Mouse (Mus musculus): ENCODE data around the gene Fastkd5.
A peak's percentile ranks its signal among the peaks of the same experiment; 100 is the strongest.
"Not testable (repeated sequence)": the region's sequence is repeated elsewhere in the genome, so short reads cannot be mapped to it uniquely, and the experiment has no call there.

The Fastkd5 gene

GRCm38 (mm10) chr2:130629839-130630203 lies at the start of gene Fastkd5, which contains the start of gene Ubox5:
TSS of gene Fastkd5 (minus strand) at chr2:130630027.
TSS of gene Ubox5 (minus strand) at chr2:130630038.
- peak; percentile 14 for DNase-seq (ENCODE audit: extremely low read depth, low read depth, low spot score)

GRCm38 (mm10) chr2:130679154-130679553 lies 49.3 kb upstream of the Fastkd5 start:
- DNase-seq (ENCODE audit: extremely low read depth, low read depth, low spot score) = no peak

GRCm38 (mm10) chr2:130677211-130677610 lies 47.4 kb upstream of the Fastkd5 start:
- DNase-seq (ENCODE audit: extremely low read depth, low read depth, low spot score) = no peak

- DNase-seq (ENCODE audit: extremely low read depth, low read depth, low spot score) = no peak
Observed at GRCm38 (mm10) chr2:130667559-130667958, 37.7 kb upstream of the Fastkd5 start, which contains the start of gene Itpa. TSS of gene Itpa (plus strand) at chr2:130667610.

GRCm38 (mm10) chr2:130664102-130664701 lies 34.4 kb upstream of the Fastkd5 start, which contains the start of gene Ddrgk1:
TSS of gene Ddrgk1 (minus strand) at chr2:130664659.
- peak; percentile 39 for DNase-seq (ENCODE audit: extremely low read depth, low read depth, low spot score)

- no peak for DNase-seq (ENCODE audit: extremely low read depth, low read depth, low spot score)
Observed at GRCm38 (mm10) chr2:130663342-130663741, 33.5 kb upstream of the Fastkd5 start.

DNA sequence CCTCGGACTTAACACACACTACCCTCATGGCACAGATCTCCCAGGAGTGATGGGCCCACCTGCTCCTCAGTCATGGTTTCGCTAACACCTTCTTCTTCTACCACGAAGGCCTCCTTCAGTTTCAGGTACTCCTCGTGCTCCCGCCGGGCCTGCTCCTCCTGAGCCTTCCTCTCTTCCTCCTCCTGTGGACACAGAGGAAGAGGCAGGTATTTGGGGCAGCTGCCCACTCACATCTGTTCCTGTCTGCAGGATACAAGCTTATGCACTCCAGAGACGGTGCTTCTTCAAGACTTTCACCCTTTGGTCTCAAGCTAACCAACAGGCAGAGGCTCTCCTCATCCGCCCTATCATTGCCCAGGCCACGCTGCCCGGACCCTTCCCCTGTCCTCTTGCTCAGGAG lies 28.7 kb upstream of the Fastkd5 start:
- no peak for DNase-seq (ENCODE audit: extremely low read depth, low read depth, low spot score)

DNA sequence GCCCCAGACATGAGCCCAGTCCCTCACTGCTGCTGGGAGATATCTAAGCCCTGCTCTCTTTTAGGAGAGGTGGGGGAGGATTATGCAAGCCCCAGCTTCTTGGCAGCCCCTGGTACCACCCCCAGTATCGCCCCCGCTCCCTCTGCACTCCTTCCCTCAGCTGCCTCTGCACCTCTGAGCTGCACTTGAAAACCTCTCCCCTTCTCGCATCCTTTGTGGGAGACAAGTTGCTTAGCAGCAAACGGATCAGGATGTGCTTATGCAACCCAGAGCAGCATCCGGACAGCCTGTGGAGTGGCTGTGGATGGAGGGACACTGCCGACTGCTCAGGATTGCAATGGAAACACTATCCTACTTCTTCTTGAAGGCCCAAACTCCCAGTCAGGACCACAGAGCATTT lies 27.7 kb upstream of the Fastkd5 start:
- no peak for DNase-seq (ENCODE audit: extremely low read depth, low read depth, low spot score)

- DNase-seq (ENCODE audit: extremely low read depth, low read depth, low spot score) = no peak
Observed at GRCm38 (mm10) chr2:130656536-130656935, 26.7 kb upstream of the Fastkd5 start.

DNA sequence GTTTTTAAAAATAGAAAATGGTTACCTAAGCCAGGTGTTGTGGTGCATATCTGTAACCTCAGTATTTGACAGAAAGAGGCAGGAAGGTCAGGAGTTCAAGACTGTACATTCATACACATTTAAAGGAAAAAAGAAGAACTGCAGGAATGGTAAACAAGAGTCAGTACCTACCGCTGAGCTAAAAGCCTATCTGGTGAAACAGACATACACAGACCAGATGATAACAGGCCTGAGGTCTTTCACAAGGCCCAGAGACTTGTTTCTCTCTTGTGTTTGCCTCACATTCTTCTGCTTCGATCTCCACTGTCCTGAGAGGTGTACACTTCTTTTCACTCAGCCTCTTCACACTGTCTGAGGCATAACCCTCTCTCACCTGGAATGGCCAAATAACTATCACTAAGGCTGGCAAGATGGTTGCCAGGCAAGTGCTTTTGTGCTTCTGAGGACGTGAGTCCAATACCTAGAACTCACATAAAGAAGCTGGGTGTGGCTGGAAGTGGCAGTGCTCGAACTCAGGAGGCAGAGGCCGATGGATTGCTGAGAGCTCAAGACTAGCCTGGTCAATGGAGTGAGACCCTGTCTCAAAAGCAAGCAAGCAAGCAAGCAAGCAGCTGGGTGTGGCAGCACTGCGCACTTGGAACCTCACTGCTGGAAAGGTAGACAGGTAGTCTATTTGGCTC lies 26.0 kb upstream of the Fastkd5 start:
- DNase-seq (ENCODE audit: extremely low read depth, low read depth, low spot score) = no peak

GRCm38 (mm10) chr2:130653760-130654159 lies 23.9 kb upstream of the Fastkd5 start:
- no peak for DNase-seq (ENCODE audit: extremely low read depth, low read depth, low spot score)

DNA sequence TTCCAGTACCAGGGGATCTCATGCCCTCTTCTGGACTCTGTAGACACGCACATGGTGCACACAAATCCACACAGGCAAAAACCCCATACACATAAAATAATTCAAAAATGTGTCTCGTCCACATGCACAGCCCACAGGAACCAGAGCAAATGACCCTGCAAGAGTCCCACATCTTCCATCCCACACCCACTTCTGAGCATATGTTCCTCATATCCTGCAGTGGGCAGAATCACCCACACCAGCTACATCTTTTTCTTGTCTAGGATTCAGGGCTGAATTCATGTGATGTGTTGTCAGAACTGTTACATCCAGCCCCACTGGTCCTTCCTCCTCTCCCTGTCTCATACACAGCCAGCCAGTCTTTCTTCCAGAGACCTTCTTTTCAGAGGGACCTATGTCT lies 23.5 kb upstream of the Fastkd5 start:
- DNase-seq (ENCODE audit: extremely low read depth, low read depth, low spot score) = no peak

DNA sequence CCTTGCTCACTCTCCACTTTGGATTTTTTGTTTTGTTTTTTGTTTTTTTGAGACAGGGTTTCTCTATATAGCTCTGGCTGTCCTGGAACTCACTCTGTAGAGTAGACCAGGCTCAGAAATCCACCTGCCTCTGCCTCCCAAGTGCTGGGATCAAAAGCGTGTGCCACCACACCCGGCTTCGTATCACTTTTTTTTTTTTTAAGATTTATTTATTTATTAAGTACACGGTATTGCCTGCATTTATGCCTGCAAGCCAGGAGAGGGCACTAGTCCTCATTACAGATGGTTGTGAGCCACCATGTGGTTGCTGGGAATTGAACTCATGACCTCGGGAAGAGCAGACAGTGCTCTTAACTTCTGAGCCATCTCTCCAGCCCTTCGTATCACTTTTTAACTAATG lies 19.2 kb upstream of the Fastkd5 start:
- not testable (repeated sequence) for DNase-seq (ENCODE audit: extremely low read depth, low read depth, low spot score)

DNA sequence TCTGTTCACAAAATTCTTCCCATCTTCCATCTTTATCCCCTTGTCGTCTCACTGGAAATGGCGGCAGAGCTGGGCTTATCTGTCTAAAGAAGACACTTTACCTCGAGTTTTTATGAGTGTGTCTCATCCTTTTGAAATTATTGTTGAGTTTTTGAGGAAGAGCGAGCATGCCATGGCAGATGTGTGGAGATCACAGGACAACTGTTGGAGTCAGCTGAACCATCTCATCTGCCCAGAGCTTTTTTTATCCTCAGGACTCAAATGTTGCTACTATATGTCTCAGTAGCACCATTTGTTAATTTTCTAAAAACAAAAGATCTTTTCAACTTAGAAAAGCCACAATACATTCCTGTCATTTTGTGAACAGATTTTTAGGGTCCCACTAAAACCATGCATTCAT lies 15.4 kb upstream of the Fastkd5 start:
- no peak for DNase-seq (ENCODE audit: extremely low read depth, low read depth, low spot score)

- no peak for DNase-seq (ENCODE audit: extremely low read depth, low read depth, low spot score)
Observed at GRCm38 (mm10) chr2:130642684-130643369, 13.0 kb upstream of the Fastkd5 start, which contains the start of gene Lzts3. TSS of gene Lzts3 (minus strand) at chr2:130642803.

DNA sequence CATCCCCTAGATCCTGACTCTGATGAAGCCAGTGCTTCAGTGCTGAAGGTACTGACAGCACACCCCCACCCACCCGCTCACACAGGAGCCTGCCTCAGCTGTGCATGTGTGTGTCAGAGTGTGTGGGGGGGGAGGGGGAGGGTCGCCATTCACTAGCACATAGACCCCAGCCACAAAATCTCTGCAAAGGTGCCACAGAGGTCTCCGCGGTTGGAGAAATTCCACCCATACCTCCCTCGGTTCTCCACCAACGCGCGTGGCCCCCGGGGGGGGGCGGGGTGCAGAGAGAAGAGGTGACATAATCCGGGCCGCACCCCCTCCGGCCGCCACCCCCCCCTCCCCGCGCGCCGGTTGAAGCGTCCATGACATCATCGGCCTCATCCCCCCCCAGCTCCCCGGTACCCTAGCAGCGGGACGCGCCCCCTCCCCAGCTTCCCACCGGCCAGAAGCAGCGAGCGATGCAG lies 12.4 kb upstream of the Fastkd5 start:
- no peak for DNase-seq (ENCODE audit: extremely low read depth, low read depth, low spot score)

GRCm38 (mm10) chr2:130641351-130642025 lies 11.7 kb upstream of the Fastkd5 start:
- DNase-seq (ENCODE audit: extremely low read depth, low read depth, low spot score) = no peak

DNA sequence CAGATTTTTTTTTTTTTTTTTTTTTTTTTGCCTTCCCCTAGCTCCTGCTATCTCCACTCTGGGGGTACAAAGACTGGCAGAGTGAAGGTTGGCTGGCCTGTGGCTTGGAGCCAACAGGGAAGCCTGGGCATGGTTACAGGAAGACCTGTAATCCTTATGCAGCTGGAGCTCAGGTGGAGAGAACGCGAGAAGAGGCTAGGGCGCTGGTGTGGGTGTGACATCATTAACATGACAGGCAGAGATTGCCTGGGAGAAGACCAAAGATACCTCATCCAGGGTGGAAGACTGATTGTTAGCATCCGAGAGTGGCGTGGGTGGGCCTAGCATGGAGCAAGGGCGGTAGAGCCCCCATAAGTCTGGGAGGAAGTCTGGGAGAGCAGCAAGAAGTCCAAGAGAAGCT lies 9.4 kb upstream of the Fastkd5 start:
- no peak for DNase-seq (ENCODE audit: extremely low read depth, low read depth, low spot score)

DNA sequence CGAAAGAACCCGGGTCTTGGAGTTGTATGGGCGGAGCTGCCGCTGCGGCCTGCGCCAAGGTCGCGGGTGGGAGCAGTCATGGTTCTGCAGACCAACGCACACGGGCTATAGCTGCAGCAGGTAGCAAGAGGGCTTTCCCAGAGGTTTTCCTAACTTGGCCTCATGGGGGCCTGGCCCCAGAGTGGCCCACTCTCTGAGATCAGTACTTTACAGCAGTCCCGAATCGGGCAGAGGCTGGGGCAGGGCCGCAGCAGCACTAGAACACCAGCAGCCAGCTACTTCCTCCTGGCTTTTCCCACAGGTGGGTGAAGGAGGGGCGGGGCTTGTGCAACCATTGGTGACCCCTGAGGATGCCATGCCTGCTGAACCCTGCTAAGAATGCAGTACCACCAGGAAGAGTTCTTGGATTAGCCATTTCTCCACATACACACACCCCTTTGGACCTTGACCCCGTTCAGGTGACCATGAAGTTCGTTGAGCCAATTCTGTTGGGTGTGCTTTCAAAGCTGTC lies 8.3 kb upstream of the Fastkd5 start:
- DNase-seq (ENCODE audit: extremely low read depth, low read depth, low spot score) = no peak

DNA sequence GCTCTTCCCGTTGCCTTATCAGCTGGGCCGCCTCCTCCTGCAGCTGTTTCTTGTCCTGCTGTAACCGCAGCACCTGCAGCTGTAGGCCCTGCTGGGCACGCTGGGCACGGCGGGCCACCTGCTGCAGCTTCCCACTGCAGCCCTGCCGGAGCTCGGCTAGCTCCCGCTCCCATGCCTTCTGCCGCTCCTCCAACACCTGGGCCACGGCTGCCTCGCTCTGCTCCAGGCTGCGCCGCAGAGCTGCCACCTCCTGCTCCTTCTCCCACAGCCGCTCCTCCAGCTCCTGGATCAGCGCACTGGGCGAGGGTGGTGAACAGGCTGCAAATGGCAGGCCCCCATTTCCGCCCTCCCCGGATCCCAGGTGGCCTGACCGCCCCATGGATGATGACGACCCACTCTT lies 6.0 kb upstream of the Fastkd5 start:
- no peak for DNase-seq (ENCODE audit: extremely low read depth, low read depth, low spot score)

DNA sequence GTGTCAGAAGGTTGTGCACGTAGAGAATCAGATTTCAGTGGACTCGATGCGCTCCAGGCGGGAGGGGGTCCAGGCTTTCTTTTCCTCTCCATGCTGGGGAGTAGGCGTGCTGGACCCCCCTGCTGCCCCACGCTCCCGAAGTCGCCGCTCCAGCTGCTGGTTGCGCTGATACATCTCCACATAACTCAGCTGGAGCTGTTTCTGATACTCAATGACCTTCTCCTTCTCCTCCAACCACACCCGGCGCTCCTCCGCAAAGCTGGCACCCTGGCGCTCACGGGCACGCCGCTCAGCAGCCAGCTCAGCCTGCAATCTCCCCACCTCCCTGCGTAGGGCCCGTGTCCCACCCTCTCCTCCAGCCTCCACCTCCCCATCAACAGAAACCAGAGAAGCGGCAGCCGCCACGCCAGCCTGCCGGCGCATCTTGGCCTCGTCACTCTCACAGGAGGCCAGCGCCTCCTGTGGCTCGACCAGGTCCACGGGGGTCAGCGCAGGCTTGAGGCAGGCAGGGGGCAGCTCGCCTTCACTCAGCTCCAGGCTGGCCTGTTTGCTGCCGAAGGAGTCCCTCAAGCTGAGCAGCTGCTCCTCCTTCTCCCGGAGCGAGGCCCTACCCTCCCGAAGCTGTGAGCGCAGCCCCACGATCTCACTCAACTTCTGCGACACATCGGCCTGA lies 5.0 kb upstream of the Fastkd5 start:
- DNase-seq (ENCODE audit: extremely low read depth, low read depth, low spot score) = no peak

All from fat pad, adult 2 months (tissue).